Mouse (Mus musculus) bone marrow, adult 2 months (tissue): ENCODE results near the gene Sdccag8.

Experiments
- CTCF ChIP-seq: fragments of 200-500 bp; IDR thresholded peaks from 2 replicates; pipeline ENCODE4 v1.5.1; 2011; ENCODE audit warnings: low read length, control low read depth; ENCODE audit not compliant: control insufficient read depth, insufficient read depth
- POLR2A ChIP-seq: fragments of 200-500 bp; IDR thresholded peaks from 2 replicates; pipeline ENCODE4 v1.6.1; 2011; ENCODE audit warnings: low read depth, mild to moderate bottlenecking, control low read depth, low read length, borderline replicate concordance; ENCODE audit not compliant: control insufficient read depth

GRCm38 (mm10) chr1:177031196-177031595 is 216.7 kb downstream of the Sdccag8 start:
- TF ChIP-seq CTCF (no peak), POLR2A (no peak)
